ENCODE assay signal across 24 mouse cellular contexts in the genomic region with DNA sequence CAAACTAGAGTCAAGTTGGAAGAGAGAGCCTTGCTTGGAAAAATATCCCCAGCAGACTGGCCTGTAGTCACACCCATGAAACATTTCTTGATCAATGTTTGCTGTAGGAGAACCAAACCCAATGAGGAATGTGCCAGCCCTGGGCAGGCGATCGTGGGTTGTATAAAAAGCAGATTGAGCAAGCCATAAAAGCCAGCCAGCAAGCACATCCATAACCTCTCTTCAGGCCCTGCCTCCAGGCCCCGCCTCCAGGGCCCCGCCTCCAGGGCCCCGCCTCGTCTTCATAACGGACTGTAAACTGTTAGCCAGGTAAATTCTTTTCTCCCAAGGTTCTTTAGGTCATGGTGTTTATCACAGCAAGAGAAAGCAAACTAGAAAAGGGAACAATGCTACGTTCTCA. TPM values are rescaled to one million over a fixed set of nuclear protein-coding genes. Genes with fewer than 3 reads are reported as not detected.
DNase-seq lines count a peak whose midpoint lies in the region; ATAC-seq and TF ChIP-seq lines count a peak whose summit lies in the region.
"Had no signal": no experiment of that assay in that cellular context is flagged by ENCODE, and none has a peak within 500 bp of the region (broad histone marks: within the 10 kb centered on the region; RNA-seq: fewer than 3 reads in every experiment).

No protein-coding gene starts in this region.

- TF ChIP-seq CTCF in heart, adult 2 months (IDR thresholded peaks at IDR 0.05) = no peak

- no peaks in the 10 kb centered on the region for H3K27me3 ChIP-seq in heart, adult 2 months (ENCODE audit: control insufficient read depth, insufficient read depth, low read length)
- H3K27me3 ChIP-seq in heart, embryonic 12.5 days (replicated peaks) = no peaks in the 10 kb centered on the region
- H3K27me3 ChIP-seq in intestine, embryonic 15.5 days (replicated peaks) = no peaks in the 10 kb centered on the region
- H3K27me3 ChIP-seq: embryonic facial prominence, embryonic 12.5 days; midbrain, embryonic 12.5 days had no signal

- H3K9ac ChIP-seq in heart, adult 2 months (ENCODE audit: low read depth, low read length) = no peak overlapping the region
- H3K9ac ChIP-seq in heart, embryonic 12.5 days = no peak overlapping the region
- no peak overlapping the region for H3K9ac ChIP-seq in intestine, embryonic 15.5 days
- H3K9ac ChIP-seq: embryonic facial prominence, embryonic 12.5 days; midbrain, embryonic 12.5 days had no signal

- no peaks in the 10 kb centered on the region for H3K79me2 ChIP-seq in heart, adult 2 months (replicated peaks; ENCODE audit: control insufficient read depth, insufficient read depth, low read length)

- TF ChIP-seq EP300 in heart, adult 2 months (IDR thresholded peaks at IDR 0.05; ENCODE audit: insufficient read depth, low read depth, low read length) = no peak

- H3K27ac ChIP-seq in heart, adult 2 months = no peak overlapping the region
- H3K27ac ChIP-seq in heart, embryonic 12.5 days (ENCODE audit: poor library complexity, severe bottlenecking) = no peak overlapping the region
- no peak overlapping the region for H3K27ac ChIP-seq in intestine, embryonic 15.5 days
- H3K27ac ChIP-seq: embryonic facial prominence, embryonic 12.5 days; left cerebral cortex, adult 2 months; midbrain, embryonic 12.5 days had no signal

- ATAC-seq in heart, embryonic 12.5 days (ENCODE audit: insufficient number of reproducible peaks, low FRiP score) = no peak
- peak; percentile 69 for ATAC-seq in intestine, embryonic 15.5 days
- ATAC-seq in activated CD4-positive, CD25-positive, alpha-beta regulatory T cell, adult 4 months = no peak

- H3K4me2 ChIP-seq in heart, embryonic 12.5 days = no peak overlapping the region
- H3K4me2 ChIP-seq in intestine, embryonic 15.5 days (replicated peaks) = no peak overlapping the region
- H3K4me2 ChIP-seq: embryonic facial prominence, embryonic 12.5 days; midbrain, embryonic 12.5 days had no signal

- 79% methylated on average over 8 of the region's 8 CpGs for WGBS in heart, adult 2 months
- 89% methylated on average over 8 of the region's 8 CpGs for WGBS in heart, embryonic 12.5 days
- 67% methylated on average over 8 of the region's 8 CpGs for WGBS in intestine, embryonic 15.5 days

- no peak for TF ChIP-seq POLR2A in heart, adult 2 months (IDR thresholded peaks at IDR 0.05; ENCODE audit: insufficient read depth, low read depth, low read length)

- H3K4me3 ChIP-seq in heart, adult 2 months = no peak overlapping the region
- H3K4me3 ChIP-seq in heart, embryonic 12.5 days = no peak overlapping the region
- no peak overlapping the region for H3K4me3 ChIP-seq in intestine, embryonic 15.5 days (replicated peaks)
- H3K4me3 ChIP-seq: embryonic facial prominence, embryonic 12.5 days; left cerebral cortex, adult 2 months; midbrain, embryonic 12.5 days had no signal

- DNase-seq in heart, adult 2 months = peak; percentile 19 to 21
- DNase-seq in urinary bladder, adult 18-20 months (ENCODE audit: low spot score in 2 of 2) = peak; percentile 49 to 52
- no peak for DNase-seq in urinary bladder, postnatal 10 days (ENCODE audit: low spot score)
- peak; percentile 77 for DNase-seq in lung, postnatal 36 days
- DNase-seq in ovary, adult 18-20 months (ENCODE audit: low spot score) = no peak
- DNase-seq: cerebellum, adult 18-20 months; gastrocnemius, postnatal 36 days; thymus, postnatal 36 days had no signal

- peaks cover 10% of the 10 kb centered on the region for H3K4me1 ChIP-seq in heart, adult 2 months (ENCODE audit: control insufficient read depth, insufficient read depth, low read length)
- peaks cover 14% of the 10 kb centered on the region for H3K4me1 ChIP-seq in heart, embryonic 12.5 days (replicated peaks)
- H3K4me1 ChIP-seq in intestine, embryonic 15.5 days (replicated peaks) = peaks cover 8% of the 10 kb centered on the region; the same call in 1 of the 2 replicates

- no peaks in the 10 kb centered on the region for H3K9me3 ChIP-seq in heart, embryonic 12.5 days (replicated peaks)
- H3K9me3 ChIP-seq in intestine, embryonic 15.5 days = no peaks in the 10 kb centered on the region
- H3K9me3 ChIP-seq: embryonic facial prominence, embryonic 12.5 days; midbrain, embryonic 12.5 days had no signal

- intact Hi-C loops in heart, adult 2 months (cut with DNase I) = loop anchor here (5.0 kb wide), 1 partner anchor 111 kb away; no protein-coding TSS in a partner anchor

- peaks cover 17% of the 10 kb centered on the region for H3K36me3 ChIP-seq in heart, adult 2 months (ENCODE audit: control insufficient read depth, insufficient read depth, low read length)
- peaks cover 83% of the 10 kb centered on the region for H3K36me3 ChIP-seq in heart, embryonic 12.5 days
- H3K36me3 ChIP-seq in intestine, embryonic 15.5 days = peaks cover 36% of the 10 kb centered on the region

RNA-seq across cellular contexts. Expression of a gene that starts 5.5 kb away (rescaled TPM):
- 10 to 100 TPM; 20.8 to 21.6 TPM for total RNA-seq in heart, adult 2 months (2021)
- polyA plus RNA-seq in heart, adult 2 months (2012; rRNA removed) = 25.7 and 28.5 TPM in 2 replicates
- polyA plus RNA-seq in heart, embryonic 12.5 days (2016; fragmentation: Nextera tagmentation; extraction: Ambion mirVana) = 27.9 and 28.4 TPM in 2 replicates
- 15.6 and 15.8 TPM in 2 replicates for polyA plus RNA-seq in intestine, embryonic 15.5 days (2015; fragmentation: Nextera tagmentation; extraction: Ambion mirVana)
- polyA plus RNA-seq in activated CD4-positive, CD25-positive, alpha-beta regulatory T cell, adult 4 months (2017; shearing (Covaris generic)) = 10 to 100 TPM; 15.7 to 16.3 TPM

RNA-seq across cellular contexts. Expression of a gene that starts 16.9 kb away (rescaled TPM):
- 100 to 1,000 TPM; 103 to 121 TPM for total RNA-seq in heart, adult 2 months (2021)
- 83.1 and 94.5 TPM in 2 replicates for polyA plus RNA-seq in heart, adult 2 months (2012; rRNA removed)
- 221 and 227 TPM in 2 replicates for polyA plus RNA-seq in heart, embryonic 12.5 days (2016; fragmentation: Nextera tagmentation; extraction: Ambion mirVana)
- polyA plus RNA-seq in intestine, embryonic 15.5 days (2015; fragmentation: Nextera tagmentation; extraction: Ambion mirVana) = 282 and 289 TPM in 2 replicates
- polyA plus RNA-seq in activated CD4-positive, CD25-positive, alpha-beta regulatory T cell, adult 4 months (2017; shearing (Covaris generic)) = 100 to 1,000 TPM; 299 to 359 TPM

RNA-seq across cellular contexts. Expression of a gene that starts 19.8 kb away (rescaled TPM):
- 10 to 100 TPM; 27.2 to 29.9 TPM for total RNA-seq in heart, adult 2 months (2021)
- polyA plus RNA-seq in heart, adult 2 months (2012; rRNA removed) = 35.5 and 36.1 TPM in 2 replicates
- 3.8 and 4.5 TPM in 2 replicates for polyA plus RNA-seq in heart, embryonic 12.5 days (2016; fragmentation: Nextera tagmentation; extraction: Ambion mirVana)
- 2.1 and 2.4 TPM in 2 replicates for polyA plus RNA-seq in intestine, embryonic 15.5 days (2015; fragmentation: Nextera tagmentation; extraction: Ambion mirVana)
- under 1 TPM in 1 of 2 experiments, not detected in 1; 0.13 TPM for polyA plus RNA-seq in activated CD4-positive, CD25-positive, alpha-beta regulatory T cell, adult 4 months (2017; shearing (Covaris generic))
- total RNA-seq: common myeloid progenitor, adult 5-6 weeks; hematopoietic stem cell, adult 5-6 weeks; MEL; neutrophil, adult 5-6 weeks had no signal

RNA-seq across cellular contexts. Expression of a gene that starts 57.2 kb away (rescaled TPM):
- total RNA-seq in heart, adult 2 months (2021) = not detected
- 0.16 TPM in 1 of 2 replicates, not detected in the other for polyA plus RNA-seq in heart, adult 2 months (2012; rRNA removed)
- polyA plus RNA-seq in heart, embryonic 12.5 days (2016; fragmentation: Nextera tagmentation; extraction: Ambion mirVana) = not detected in 2 replicates
- not detected in 2 replicates for polyA plus RNA-seq in intestine, embryonic 15.5 days (2015; fragmentation: Nextera tagmentation; extraction: Ambion mirVana)
- not detected for polyA plus RNA-seq in activated CD4-positive, CD25-positive, alpha-beta regulatory T cell, adult 4 months (2017; shearing (Covaris generic))
- total RNA-seq: common myeloid progenitor, adult 5-6 weeks; gastrocnemius, postnatal 36 days; hematopoietic stem cell, adult 5-6 weeks; layer of hippocampus, adult 8-10 months; left cerebral cortex, adult 2 months; MEL; neutrophil, adult 5-6 weeks had no signal
- polyA plus RNA-seq: brain, embryonic 14.5 days; embryonic facial prominence, embryonic 12.5 days; forebrain, embryonic 11.5 days; frontal cortex, adult 2 months; heart, embryonic 14.5 days; limb, embryonic 14.5 days; midbrain, embryonic 12.5 days had no signal

Comparison
In these comparisons a context has a peak if more than half of its experiments do, and no peak if none do; other contexts are left out.
1. DNase-seq: peak in heart, adult 2 months (2 of 2), urinary bladder, adult 18-20 months (2 of 2) and lung, postnatal 36 days (single experiment); none in urinary bladder, postnatal 10 days (single experiment) and ovary, adult 18-20 months (single experiment).